Mouse (Mus musculus): ENCODE results near the gene Cdh23. TPM values are rescaled to one million over a fixed set of nuclear protein-coding genes. Genes with fewer than 3 reads are reported as not detected.
A peak's percentile ranks its signal among the peaks of the same experiment; 100 is the strongest.

The Cdh23 gene
- polyA plus RNA-seq, 2 experiments: 0.73 to 2.7 TPM

- no peak overlapping the region for H3K27ac ChIP-seq (replicated peaks; ENCODE audit: low read depth, low read length)
- no peaks in the 10 kb centered on the region for H3K27me3 ChIP-seq (ENCODE audit: control insufficient read depth, insufficient read depth, low read length)
- peaks cover 2% of the 10 kb centered on the region; the same call in 1 of the 2 replicates for H3K4me1 ChIP-seq (ENCODE audit: control insufficient read depth, insufficient read depth, low read length)
- no peak for ATAC-seq (ENCODE audit: low FRiP score, low read depth)
- no peaks in the 10 kb centered on the region for H3K36me3 ChIP-seq (ENCODE audit: control insufficient read depth, insufficient read depth, low read length)
- 82% methylated on average over 15 of the region's 15 CpGs for WGBS
- no peaks in the 10 kb centered on the region for H3K9me3 ChIP-seq (ENCODE audit: control insufficient read depth, low read length)
- no peak overlapping the region for H3K4me3 ChIP-seq (replicated peaks; ENCODE audit: low read length)
- no peak overlapping the region for H3K9ac ChIP-seq (ENCODE audit: low read depth, low read length, severe bottlenecking)
- TF ChIP-seq POLR2A (IDR thresholded peaks at IDR 0.05; ENCODE audit: borderline replicate concordance, extremely low read depth, insufficient read depth, insufficient read length): no peak
- no peak overlapping the region for H3K4me2 ChIP-seq (replicated peaks; ENCODE audit: low read depth, low read length, severe bottlenecking)
- no peak for DNase-seq (ENCODE audit: low spot score)
Observed at GRCm38 (mm10) chr10:60580666-60581065, 115.6 kb downstream of the Cdh23 start.

- DNase-seq (ENCODE audit: low spot score): no peak
Observed at GRCm38 (mm10) chr10:60578738-60579538, 117.4 kb downstream of the Cdh23 start.

GRCm38 (mm10) chr10:60577920-60578737 is 118.2 kb downstream of the Cdh23 start:
- Histone ChIP-seq H3K4me3 (replicated peaks; ENCODE audit: low read length) (no peak overlapping the region), H3K27ac (replicated peaks; ENCODE audit: low read depth, low read length) (no peak overlapping the region), H3K36me3 (ENCODE audit: control insufficient read depth, insufficient read depth, low read length) (no peaks in the 10 kb centered on the region), H3K9me3 (ENCODE audit: control insufficient read depth, low read length) (no peaks in the 10 kb centered on the region), H3K4me1 (ENCODE audit: control insufficient read depth, insufficient read depth, low read length) (peaks cover 2% of the 10 kb centered on the region; the same call in 1 of the 2 replicates), H3K9ac (ENCODE audit: low read depth, low read length, severe bottlenecking) (no peak overlapping the region), H3K4me2 (replicated peaks; ENCODE audit: low read depth, low read length, severe bottlenecking) (no peak overlapping the region), H3K27me3 (ENCODE audit: control insufficient read depth, insufficient read depth, low read length) (no peaks in the 10 kb centered on the region)
- ATAC-seq (ENCODE audit: low FRiP score, low read depth) (no peak), DNase-seq (ENCODE audit: low spot score) (no peak)
- TF ChIP-seq POLR2A (IDR thresholded peaks at IDR 0.05; ENCODE audit: borderline replicate concordance, extremely low read depth, insufficient read depth, insufficient read length): no peak
- 89% methylated on average over 12 of the region's 12 CpGs for WGBS

More at GRCm38 (mm10) chr10:60578738-60579538, 117.4 kb downstream of the Cdh23 start:
- H3K9ac ChIP-seq (ENCODE audit: low read depth, low read length, severe bottlenecking): no peak overlapping the region
- H3K4me2 ChIP-seq (replicated peaks; ENCODE audit: low read depth, low read length, severe bottlenecking): no peak overlapping the region
- no peaks in the 10 kb centered on the region for H3K36me3 ChIP-seq (ENCODE audit: control insufficient read depth, insufficient read depth, low read length)
- no peak for TF ChIP-seq POLR2A (IDR thresholded peaks at IDR 0.05; ENCODE audit: borderline replicate concordance, extremely low read depth, insufficient read depth, insufficient read length)
- H3K9me3 ChIP-seq (ENCODE audit: control insufficient read depth, low read length): no peaks in the 10 kb centered on the region
- ATAC-seq (ENCODE audit: low FRiP score, low read depth): no peak
- H3K4me3 ChIP-seq (replicated peaks; ENCODE audit: low read length): no peak overlapping the region
- H3K27ac ChIP-seq (replicated peaks; ENCODE audit: low read depth, low read length): no peak overlapping the region
- H3K27me3 ChIP-seq (ENCODE audit: control insufficient read depth, insufficient read depth, low read length): no peaks in the 10 kb centered on the region
- 83% methylated on average over 11 of the region's 12 CpGs for WGBS
- H3K4me1 ChIP-seq (ENCODE audit: control insufficient read depth, insufficient read depth, low read length): peaks cover 2% of the 10 kb centered on the region; the same call in 1 of the 2 replicates

GRCm38 (mm10) chr10:60577125-60577919 is 119.0 kb downstream of the Cdh23 start:
- no peak overlapping the region for H3K4me2 ChIP-seq (replicated peaks; ENCODE audit: low read depth, low read length, severe bottlenecking)
- H3K36me3 ChIP-seq (ENCODE audit: control insufficient read depth, insufficient read depth, low read length): no peaks in the 10 kb centered on the region
- peak; percentile 10 for DNase-seq (ENCODE audit: low spot score)
- H3K27ac ChIP-seq (replicated peaks; ENCODE audit: low read depth, low read length): no peak overlapping the region
- H3K4me3 ChIP-seq (replicated peaks; ENCODE audit: low read length): no peak overlapping the region
- no peaks in the 10 kb centered on the region for H3K27me3 ChIP-seq (ENCODE audit: control insufficient read depth, insufficient read depth, low read length)
- H3K9me3 ChIP-seq (ENCODE audit: control insufficient read depth, low read length): no peaks in the 10 kb centered on the region
- 40% methylated on average over 13 of the region's 13 CpGs for WGBS
- no peak for ATAC-seq (ENCODE audit: low FRiP score, low read depth)
- H3K4me1 ChIP-seq (ENCODE audit: control insufficient read depth, insufficient read depth, low read length): peaks cover 2% of the 10 kb centered on the region; the same call in 1 of the 2 replicates
- H3K9ac ChIP-seq (ENCODE audit: low read depth, low read length, severe bottlenecking): no peak overlapping the region
- TF ChIP-seq POLR2A (IDR thresholded peaks at IDR 0.05; ENCODE audit: borderline replicate concordance, extremely low read depth, insufficient read depth, insufficient read length): no peak

- ATAC-seq (ENCODE audit: low FRiP score, low read depth) (no peak), DNase-seq (ENCODE audit: low spot score) (no peak)
- H3K27ac ChIP-seq (replicated peaks; ENCODE audit: low read depth, low read length): no peak overlapping the region
- no peak overlapping the region for H3K4me3 ChIP-seq (replicated peaks; ENCODE audit: low read length)
- H3K4me2 ChIP-seq (replicated peaks; ENCODE audit: low read depth, low read length, severe bottlenecking): no peak overlapping the region
- H3K36me3 ChIP-seq (ENCODE audit: control insufficient read depth, insufficient read depth, low read length): no peaks in the 10 kb centered on the region
- no peaks in the 10 kb centered on the region for H3K27me3 ChIP-seq (ENCODE audit: control insufficient read depth, insufficient read depth, low read length)
- WGBS: 94% methylated on average over 3 of the region's 3 CpGs
- H3K9ac ChIP-seq (ENCODE audit: low read depth, low read length, severe bottlenecking): no peak overlapping the region
- peaks cover 2% of the 10 kb centered on the region; the same call in 1 of the 2 replicates for H3K4me1 ChIP-seq (ENCODE audit: control insufficient read depth, insufficient read depth, low read length)
- no peak for TF ChIP-seq POLR2A (IDR thresholded peaks at IDR 0.05; ENCODE audit: borderline replicate concordance, extremely low read depth, insufficient read depth, insufficient read length)
- H3K9me3 ChIP-seq (ENCODE audit: control insufficient read depth, low read length): no peaks in the 10 kb centered on the region
Observed at GRCm38 (mm10) chr10:60574851-60575250, 121.4 kb downstream of the Cdh23 start.

Data from limb, embryonic 14.5 days (tissue).